Mouse (Mus musculus): ENCODE data around the gene Slc31a2.
"Not testable (repeated sequence)": the region's sequence is repeated elsewhere in the genome, so short reads cannot be mapped to it uniquely, and the experiment has no call there.

Gene Slc31a2

DNA sequence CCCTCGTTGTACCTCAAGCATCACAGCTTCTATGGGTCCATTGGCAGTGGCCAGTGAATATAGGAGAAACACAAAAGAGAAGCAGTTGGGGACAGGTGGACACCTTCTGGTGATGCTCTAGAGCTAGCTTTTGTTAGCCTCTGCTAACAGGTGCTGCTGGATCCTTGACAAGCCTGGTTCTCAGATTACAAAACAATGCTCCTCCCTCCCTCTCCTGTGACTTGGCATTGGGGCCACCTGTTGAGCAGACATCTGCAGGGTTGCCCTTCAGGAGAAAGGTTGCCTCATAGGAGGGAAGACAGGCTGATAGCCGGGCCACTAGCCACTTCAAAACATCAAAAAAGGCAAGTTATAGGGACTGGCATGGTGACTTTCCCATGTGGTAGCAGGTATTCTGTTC, at the start of gene Slc31a2:
TSS of gene Slc31a2 (plus strand) at position 287 of the 400 bp plus-strand sequence.
- no peak for DNase-seq (ENCODE audit: extremely low spot score, low spot score)

DNA sequence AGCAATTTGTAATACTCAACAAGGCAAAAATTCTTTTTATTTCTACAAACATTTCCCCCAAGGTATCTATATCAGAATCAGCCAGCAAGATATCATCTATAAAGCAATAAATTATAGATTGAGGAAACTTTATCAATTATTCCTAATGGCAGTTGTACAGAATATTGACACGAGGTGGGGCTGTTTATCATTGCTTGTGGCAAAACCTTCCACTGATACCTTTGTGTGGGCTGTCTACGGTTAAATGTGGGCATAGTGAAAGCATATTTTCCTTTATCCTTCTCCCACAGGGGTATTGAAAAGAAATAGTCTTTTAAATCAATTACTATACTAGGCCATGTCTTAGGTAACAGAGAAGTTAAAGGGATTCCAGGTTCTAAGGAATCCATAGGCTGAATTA, 48.9 kb upstream of the Slc31a2 start:
- no peak for DNase-seq (ENCODE audit: extremely low spot score, low spot score)

DNA sequence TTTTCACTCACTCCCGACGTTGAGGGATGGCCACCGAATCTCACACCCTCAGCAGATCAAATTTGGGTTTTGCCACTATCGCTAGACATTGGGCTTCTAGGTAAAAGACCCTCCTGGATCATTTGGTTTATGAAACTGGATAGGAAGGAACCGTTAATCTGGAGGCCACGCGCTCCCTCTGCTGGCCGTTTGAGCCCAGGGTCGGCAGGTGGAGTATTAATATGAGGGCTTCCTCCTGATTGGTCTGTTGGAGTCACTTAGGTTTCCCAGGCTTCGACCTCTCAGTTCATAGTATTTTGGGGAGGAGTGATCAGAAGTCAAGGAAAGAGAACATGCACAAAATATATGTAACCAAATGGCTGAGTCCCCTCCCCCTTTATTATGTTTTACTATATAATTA, 34.0 kb upstream of the Slc31a2 start:
- DNase-seq (ENCODE audit: extremely low spot score, low spot score): peak; percentile 32

DNA sequence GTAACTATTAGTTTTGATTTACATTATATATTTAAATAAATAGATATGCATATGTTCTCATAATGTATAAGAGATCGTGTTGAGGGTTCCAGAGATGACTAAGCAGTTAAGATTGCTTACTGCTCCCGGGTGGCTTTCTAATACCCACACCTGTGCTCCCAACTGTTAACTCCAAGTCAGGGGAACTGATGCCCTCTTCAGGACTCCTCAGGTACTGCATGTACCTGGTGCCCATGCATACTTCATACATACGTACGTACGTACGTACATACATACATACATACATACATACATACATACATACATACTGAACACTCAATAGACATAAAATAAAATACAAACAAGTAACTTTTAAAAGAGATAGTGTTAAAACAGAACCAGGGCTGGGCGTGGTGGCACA, 32.9 kb upstream of the Slc31a2 start:
- no peak for DNase-seq (ENCODE audit: extremely low spot score, low spot score)

GRCm38 (mm10) chr4:62230153-62230552, 32.2 kb upstream of the Slc31a2 start:
- no peak for DNase-seq (ENCODE audit: extremely low spot score, low spot score)

- DNase-seq (ENCODE audit: extremely low spot score, low spot score): no peak
Measured at GRCm38 (mm10) chr4:62230769-62231168, 31.6 kb upstream of the Slc31a2 start, which contains the start of gene Zfp37. Zfp37 (minus strand) TSS chr4:62231047.

GRCm38 (mm10) chr4:62240586-62240985, 21.8 kb upstream of the Slc31a2 start:
- no peak for DNase-seq (ENCODE audit: extremely low spot score, low spot score)

GRCm38 (mm10) chr4:62248328-62248727, 14.0 kb upstream of the Slc31a2 start:
- DNase-seq (ENCODE audit: extremely low spot score, low spot score): no peak

DNA sequence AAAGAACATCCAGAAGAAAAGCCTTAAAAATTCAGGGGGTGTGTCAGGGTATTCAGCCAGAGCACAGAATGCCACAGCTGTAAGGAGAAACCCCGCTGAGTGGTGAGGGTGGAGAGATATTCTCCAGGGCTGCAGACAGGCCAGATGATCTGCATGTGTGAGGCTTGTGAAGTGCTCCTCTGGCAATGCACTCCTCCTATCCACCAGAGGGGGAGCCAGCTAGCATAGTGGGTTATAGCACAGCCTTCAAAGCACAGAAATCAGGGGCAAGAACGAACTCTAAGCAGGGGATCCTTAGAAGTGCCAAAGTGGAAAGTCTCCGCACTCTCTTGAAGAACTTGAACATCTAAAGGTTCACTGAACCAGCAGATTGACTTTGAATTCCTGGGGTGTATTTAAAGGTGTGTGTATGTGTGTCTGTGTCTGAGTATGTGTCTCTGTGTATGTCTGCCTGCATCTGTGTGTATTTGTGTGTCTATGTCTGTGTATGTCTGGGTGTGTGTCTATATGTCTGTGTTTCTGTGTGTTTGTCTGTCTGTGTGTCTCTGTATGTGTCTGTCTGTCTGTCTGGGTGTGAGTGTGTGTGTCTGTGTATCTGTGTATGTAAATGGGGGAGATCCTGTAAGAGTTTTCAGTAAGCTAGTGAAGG, 11.3 kb upstream of the Slc31a2 start:
- no peak for DNase-seq (ENCODE audit: extremely low spot score, low spot score)

DNA sequence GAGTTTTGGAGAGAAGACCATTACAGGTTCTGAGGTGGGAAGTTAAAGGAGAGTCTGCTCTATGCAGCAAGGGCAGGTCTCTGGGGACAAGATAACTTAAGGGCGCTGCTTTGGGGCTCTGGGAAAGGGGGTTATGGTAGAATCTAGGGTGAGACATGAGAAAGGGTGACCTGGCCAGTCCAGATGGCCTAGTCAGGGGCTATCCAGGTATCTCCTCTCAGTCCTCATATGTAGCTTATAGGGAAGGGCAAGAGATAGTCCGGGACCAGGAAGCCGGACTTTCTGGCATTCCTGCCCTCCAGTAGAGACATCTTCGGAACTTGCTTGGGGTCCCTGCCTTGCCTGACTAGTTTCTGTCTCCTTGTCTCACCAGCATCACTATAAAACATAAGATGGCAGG, 10.6 kb upstream of the Slc31a2 start:
- DNase-seq (ENCODE audit: extremely low spot score, low spot score): no peak

- DNase-seq (ENCODE audit: extremely low spot score, low spot score): no peak
Measured at GRCm38 (mm10) chr4:62254551-62254950, 7.8 kb upstream of the Slc31a2 start.

- peak; percentile 57 for DNase-seq (ENCODE audit: extremely low spot score, low spot score)
Measured at GRCm38 (mm10) chr4:62256931-62257330, 5.4 kb upstream of the Slc31a2 start.

GRCm38 (mm10) chr4:62263133-62263844, 927 bp downstream of the Slc31a2 start:
- no peak for DNase-seq (ENCODE audit: extremely low spot score, low spot score)

GRCm38 (mm10) chr4:62265154-62265836, 2.9 kb downstream of the Slc31a2 start:
- DNase-seq (ENCODE audit: extremely low spot score, low spot score): no peak

DNA sequence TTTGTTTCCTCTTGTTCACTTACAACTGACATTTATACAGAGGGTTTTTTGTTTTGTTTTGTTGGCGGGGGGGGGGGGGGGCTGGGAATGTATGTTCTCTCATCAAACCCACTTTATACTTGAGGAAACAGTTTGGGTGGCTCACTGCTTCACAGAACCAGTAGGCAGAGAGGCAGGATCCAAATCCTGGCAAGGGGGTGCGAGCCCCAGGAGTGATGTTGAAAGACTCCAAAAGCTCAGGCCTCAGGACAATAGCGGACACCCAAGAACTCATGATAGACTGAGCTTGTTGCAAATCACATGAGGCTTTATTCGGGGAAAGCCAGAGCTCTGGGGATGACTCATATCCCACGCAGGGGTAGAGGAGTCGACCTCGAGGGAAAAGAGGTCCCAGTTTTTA, 3.7 kb downstream of the Slc31a2 start:
- not testable (repeated sequence) for DNase-seq (ENCODE audit: extremely low spot score, low spot score)

GRCm38 (mm10) chr4:62267101-62267500, 4.7 kb downstream of the Slc31a2 start:
- DNase-seq (ENCODE audit: extremely low spot score, low spot score): peak; percentile 10

DNA sequence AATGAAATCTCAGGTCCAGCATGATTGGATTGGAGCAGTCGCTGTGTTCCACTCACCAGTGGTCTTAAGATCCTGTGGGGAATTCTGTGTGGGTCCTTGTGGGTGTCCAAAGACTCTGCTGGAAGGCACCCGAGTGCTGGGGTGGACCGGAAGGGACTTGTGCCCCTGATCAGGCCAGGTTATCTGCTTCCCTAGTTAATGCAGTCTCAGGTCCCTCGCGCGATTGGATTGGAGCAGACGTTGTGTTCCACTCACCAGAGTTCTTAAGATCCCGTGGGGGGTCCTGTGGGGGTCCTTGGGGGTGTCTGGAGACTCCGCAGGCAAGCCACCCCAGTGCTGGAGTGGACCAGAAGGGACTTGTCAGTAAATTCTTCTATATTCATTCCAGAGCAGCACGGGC, 10.3 kb downstream of the Slc31a2 start:
- DNase-seq (ENCODE audit: extremely low spot score, low spot score): peak; percentile 11

GRCm38 (mm10) chr4:62273916-62274315, 11.6 kb downstream of the Slc31a2 start:
- no peak for DNase-seq (ENCODE audit: extremely low spot score, low spot score)

GRCm38 (mm10) chr4:62274841-62275536, 12.6 kb downstream of the Slc31a2 start:
- peak; percentile 66 for DNase-seq (ENCODE audit: extremely low spot score, low spot score)

DNA sequence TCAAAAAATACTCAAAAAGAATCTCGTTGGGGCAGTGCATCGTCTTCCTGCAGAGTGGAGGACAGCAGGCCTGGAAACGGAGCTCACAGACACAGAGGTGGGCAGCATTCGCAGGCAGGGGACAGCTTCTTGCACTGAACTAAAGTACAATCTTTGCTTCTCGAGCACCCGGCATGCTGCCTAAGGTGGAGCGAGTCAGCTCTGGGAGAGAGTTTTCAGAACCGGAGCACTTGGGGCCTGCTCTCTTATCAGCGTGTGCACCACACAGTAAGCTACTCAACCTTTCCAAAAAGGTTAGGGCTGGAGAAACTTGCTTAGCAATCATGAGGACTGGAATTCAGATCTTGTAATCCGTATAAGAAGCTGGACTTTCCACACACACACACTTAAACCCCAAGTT, 14.3 kb downstream of the Slc31a2 start:
- no peak for DNase-seq (ENCODE audit: extremely low spot score, low spot score)

DNA sequence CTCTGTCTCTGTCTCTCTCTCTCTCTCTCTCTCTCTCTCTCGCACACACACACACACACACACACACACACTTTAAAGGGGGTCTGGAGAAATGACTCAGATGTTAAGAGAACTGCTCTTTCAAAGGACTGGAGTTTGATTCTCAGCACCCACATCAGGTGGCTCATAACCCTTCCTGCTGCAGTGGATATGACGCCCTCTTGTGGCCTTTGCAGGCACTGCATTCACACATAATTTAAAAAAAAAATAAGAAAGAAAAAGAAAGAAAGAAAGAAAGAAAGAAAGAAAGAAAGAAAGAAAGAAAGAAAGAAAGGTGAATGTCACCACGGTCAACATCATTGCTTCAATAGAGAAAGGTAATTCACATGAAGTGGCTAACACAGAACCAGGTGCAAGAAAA, 14.9 kb downstream of the Slc31a2 start:
- no peak for DNase-seq (ENCODE audit: extremely low spot score, low spot score)

DNA sequence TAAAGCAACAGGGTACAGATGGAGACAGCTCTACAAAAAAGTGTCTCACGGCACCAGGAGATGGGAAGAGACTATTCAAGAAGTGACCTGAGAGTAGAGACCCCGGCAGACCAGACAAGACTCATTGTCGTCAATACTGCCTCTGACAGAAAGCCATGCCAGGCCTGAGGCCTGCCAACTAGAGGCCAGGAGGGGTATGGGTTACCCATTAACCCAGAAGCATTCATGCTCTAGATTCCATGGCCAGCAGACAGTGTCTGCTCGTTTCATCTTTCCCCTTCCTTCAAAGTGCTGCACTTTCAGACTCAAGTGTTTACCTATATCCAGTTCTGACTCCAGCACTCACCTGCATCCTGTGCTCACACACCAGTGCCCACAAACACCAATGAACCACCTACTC, 15.7 kb downstream of the Slc31a2 start:
- no peak for DNase-seq (ENCODE audit: extremely low spot score, low spot score)
